Comparison of ENCODE assay signal across 14 mouse cellular contexts in genomic region chr6:148387990-148388389, GRCm38 (mm10).
"Had no signal": no experiment of that assay in that cellular context is flagged by ENCODE, and none has a peak within 500 bp of the region (broad histone marks: within the 10 kb centered on the region; RNA-seq: fewer than 3 reads in every experiment).

No protein-coding gene starts in this region.

- DNase-seq: kidney, adult 9 months; kidney, postnatal 36 days; left cerebral cortex, postnatal 4 days; lung, adult 2 months; right cerebral cortex, adult 18-20 months; right cerebral cortex, postnatal 25 days; thymus, postnatal 36 days had no signal

- H3K27me3 ChIP-seq: intestine, embryonic 15.5 days; limb, embryonic 13.5 days; midbrain, embryonic 12.5 days; neural tube, embryonic 13.5 days had no signal

- H3K27ac ChIP-seq: hindbrain, postnatal 0 days; intestine, embryonic 15.5 days; limb, embryonic 13.5 days; liver, embryonic 14.5 days; midbrain, embryonic 12.5 days; neural tube, embryonic 13.5 days had no signal

- H3K4me3 ChIP-seq: intestine, embryonic 15.5 days; limb, embryonic 13.5 days; midbrain, embryonic 12.5 days; neural tube, embryonic 13.5 days had no signal

- H3K36me3 ChIP-seq: intestine, embryonic 15.5 days; limb, embryonic 13.5 days; midbrain, embryonic 12.5 days; neural tube, embryonic 13.5 days had no signal

- H3K9me3 ChIP-seq: intestine, embryonic 15.5 days; limb, embryonic 13.5 days; midbrain, embryonic 12.5 days; neural tube, embryonic 13.5 days had no signal

- H3K4me2 ChIP-seq: intestine, embryonic 15.5 days; limb, embryonic 13.5 days; midbrain, embryonic 12.5 days; neural tube, embryonic 13.5 days had no signal

- H3K9ac ChIP-seq: intestine, embryonic 15.5 days; limb, embryonic 13.5 days; liver, embryonic 14.5 days; midbrain, embryonic 12.5 days; neural tube, embryonic 13.5 days had no signal

- ATAC-seq: hindbrain, postnatal 0 days; intestine, embryonic 15.5 days; midbrain, embryonic 16.5 days had no signal
